Mouse (Mus musculus) liver, postnatal 0 days (tissue): ENCODE measurements around the gene Rest. TPM values are rescaled to one million over a fixed set of nuclear protein-coding genes. Genes with fewer than 3 reads are reported as not detected.

Experiments used
- ATAC-seq: fragments of 200-750 bp; cut with Nextera tagmentation; 2 replicates; pipeline ENCODE4 v1.8.0; 2017; ENCODE audit warnings: mild to moderate bottlenecking, moderate library complexity
- DNase-seq: peaks from one replicate; pipeline ENCODE4 v3.0.0-alpha.2; 2016
- H3K27ac ChIP-seq: fragments of 300-500 bp; sonication (generic); 2 replicates; pipeline ENCODE4 v1.5.1; 2014; ENCODE audit warnings: antibody characterized with exemption, moderate library complexity, mild to moderate bottlenecking, low read depth
- H3K27me3 ChIP-seq: fragments of 300-500 bp; sonication (generic); 2 replicates; pipeline ENCODE4 v1.6.1; 2014; ENCODE audit warnings: low read length, control low read depth, mixed read lengths; ENCODE audit not compliant: insufficient read depth
- H3K36me3 ChIP-seq: fragments of 300-500 bp; sonication (generic); replicated peaks from 2 replicates; pipeline ENCODE4 v1.6.1; 2014; ENCODE audit warnings: mild to moderate bottlenecking, control low read depth, low read length, moderate library complexity, mixed read lengths; ENCODE audit not compliant: insufficient read depth
- H3K4me1 ChIP-seq: fragments of 300-500 bp; sonication (generic); 2 replicates; pipeline ENCODE4 v1.6.1; 2014; ENCODE audit warnings: antibody characterized with exemption, mild to moderate bottlenecking, control low read depth; ENCODE audit not compliant: insufficient read depth
- H3K4me2 ChIP-seq: fragments of 300-500 bp; sonication (generic); 2 replicates; pipeline ENCODE4 v1.6.1; 2014; ENCODE audit warnings: low read depth, mild to moderate bottlenecking, low read length, moderate library complexity, mixed read lengths
- H3K4me3 ChIP-seq: fragments of 300-500 bp; sonication (generic); 2 replicates; pipeline ENCODE4 v1.5.1; 2014; ENCODE audit warnings: low read depth, low read length
- H3K9ac ChIP-seq: fragments of 300-500 bp; sonication (generic); replicated peaks from 2 replicates; pipeline ENCODE4 v1.6.1; 2014; ENCODE audit warnings: mild to moderate bottlenecking, moderate library complexity
- H3K9me3 ChIP-seq: fragments of 300-500 bp; sonication (generic); 2 replicates; pipeline ENCODE4 v1.6.1; 2016; ENCODE audit warnings: mild to moderate bottlenecking, control low read depth, low read length, mixed read lengths
- CTCF ChIP-seq: sonication (generic); IDR thresholded peaks from 2 replicates; pipeline ENCODE4 v1.5.1; 2016; ENCODE audit warnings: antibody characterized with exemption, low read depth
- EP300 ChIP-seq: IDR thresholded peaks from 2 replicates; pipeline ENCODE4 v1.6.1; 2016; ENCODE audit warnings: antibody characterized with exemption, low read depth, mild to moderate bottlenecking
- WGBS: fragments of 180-500 bp; shearing (Covaris S2); extraction: QIAGEN DNeasy Blood & Tissue Kit; methylation state at CpG from one replicate; pipeline ENCODE4 v1.1.7; 2014; ENCODE audit not compliant: insufficient replicate concordance; 5-methylcytosine and 5-hydroxymethylcytosine counted together
- microRNA-seq: library from miRNA; unstranded; fragments of <30 nt; microRNA quantifications from one replicate; pipeline ENCODE4, GENCODE M21; 2016
- polyA plus RNA-seq: library from polyadenylated mRNA; unstranded; fragments of >200 nt; fragmentation: Nextera tagmentation; extraction: Ambion mirVana; gene quantifications from 2 replicates; pipeline ENCODE4 v1.2.1, GENCODE M21; 2015

Rest gene
- polyA plus RNA-seq, 1 experiment from 2014 or later: 6.4 TPM

- Histone ChIP-seq H3K27ac (peak within 1 kb of the TSS; percentile 78), H3K9me3 (no peaks in the 10 kb centered on the region), H3K4me1 (peaks cover 18% of the 10 kb centered on the region), H3K36me3 (peaks cover 28% of the 10 kb centered on the region), H3K27me3 (no peaks in the 10 kb centered on the region), H3K4me2 (peak within 1 kb of the TSS; percentile 100), H3K9ac (peak within 1 kb of the TSS; percentile 85), H3K4me3 (peak within 1 kb of the TSS; percentile 87)
- WGBS: under 1% methylated on average over 85 of the region's 85 CpGs
- ATAC-seq (peak; percentile 95), DNase-seq (peak; percentile 99)
- TF ChIP-seq EP300: peak; percentile 19; the same call in 1 of the 2 replicates
- no peak for TF ChIP-seq CTCF
These were observed 44.9 kb downstream of the Rest start, which contains the start of the genes Noa1 and Polr2b for GRCm38 (mm10) chr5:77309924-77310772. TSS of gene Noa1 (minus strand) at chr5:77310084. TSS of gene Polr2b (plus strand) at chr5:77310147.

GRCm38 (mm10) chr5:77314206-77314605, 48.9 kb downstream of the Rest start:
- Histone ChIP-seq H3K27ac (no peak overlapping the region), H3K36me3 (peaks cover 37% of the 10 kb centered on the region), H3K4me2 (no peak overlapping the region), H3K9ac (no peak overlapping the region), H3K4me3 (no peak overlapping the region), H3K9me3 (no peaks in the 10 kb centered on the region), H3K27me3 (no peaks in the 10 kb centered on the region), H3K4me1 (peaks cover 8% of the 10 kb centered on the region)
- DNase-seq: no peak
- TF ChIP-seq EP300 (no peak), CTCF (0 out of 2 replicates have a peak, but pooled peaks have one; percentile 3)
- 88% methylated on average over 4 of the region's 4 CpGs for WGBS
- ATAC-seq: no peak

- Histone ChIP-seq H3K4me3 (no peak overlapping the region), H3K9me3 (no peaks in the 10 kb centered on the region), H3K9ac (no peak overlapping the region), H3K36me3 (peaks cover 41% of the 10 kb centered on the region), H3K27me3 (no peaks in the 10 kb centered on the region), H3K4me1 (peaks cover 8% of the 10 kb centered on the region), H3K4me2 (no peak overlapping the region), H3K27ac (no peak overlapping the region)
- 83% methylated on average over 6 of the region's 6 CpGs for WGBS
- ATAC-seq: no peak
- TF ChIP-seq EP300 (no peak), CTCF (no peak)
- DNase-seq: no peak
These were observed 49.7 kb downstream of the Rest start for GRCm38 (mm10) chr5:77314986-77315385.

GRCm38 (mm10) chr5:77324936-77325335, 59.6 kb downstream of the Rest start:
- H3K27ac ChIP-seq: no peak overlapping the region
- H3K27me3 ChIP-seq: no peaks in the 10 kb centered on the region
- DNase-seq (no peak), ATAC-seq (no peak)
- H3K9me3 ChIP-seq: no peaks in the 10 kb centered on the region
- WGBS: 76% methylated on average over 1 of the region's 1 CpGs
- TF ChIP-seq EP300 (no peak), CTCF (no peak)
- H3K4me2 ChIP-seq: no peak overlapping the region
- H3K36me3 ChIP-seq: peaks cover 82% of the 10 kb centered on the region
- no peak overlapping the region for H3K9ac ChIP-seq
- H3K4me1 ChIP-seq: no peaks in the 10 kb centered on the region
- no peak overlapping the region for H3K4me3 ChIP-seq

GRCm38 (mm10) chr5:77330154-77330553, 64.9 kb downstream of the Rest start:
- Histone ChIP-seq H3K4me3 (no peak overlapping the region), H3K27me3 (no peaks in the 10 kb centered on the region), H3K4me1 (no peaks in the 10 kb centered on the region), H3K9ac (no peak overlapping the region), H3K27ac (no peak overlapping the region), H3K36me3 (peaks cover 79% of the 10 kb centered on the region), H3K4me2 (no peak overlapping the region), H3K9me3 (no peaks in the 10 kb centered on the region)
- ATAC-seq (no peak), DNase-seq (no peak)
- 70% methylated on average over 5 of the region's 5 CpGs for WGBS
- TF ChIP-seq CTCF (peak; percentile 29), EP300 (no peak)

Small RNAs within 50 kb of the gene (microRNA-seq; reads per million reads assigned to microRNA genes)
- not detected for gene Mir5098

Other genes starting within 250 kb of the Rest start
- gene Thegl, start 249.5 kb upstream of the Rest start, polyA plus RNA-seq: 0.19 and 0.20 TPM in 2 replicates
- gene Hopx, start 150.4 kb upstream of the Rest start, polyA plus RNA-seq: 0.78 and 0.95 TPM in 2 replicates
- gene Spink2, start 54.0 kb upstream of the Rest start, polyA plus RNA-seq: not detected in 2 replicates
- 8.2 and 10.5 TPM in 2 replicates for gene Noa1, start 44.6 kb downstream of the Rest start, polyA plus RNA-seq
- gene Polr2b, start 44.7 kb downstream of the Rest start, polyA plus RNA-seq: 16.4 and 18.6 TPM in 2 replicates
- gene Igfbp7, start 142.6 kb downstream of the Rest start, polyA plus RNA-seq: 89.6 and 97.3 TPM in 2 replicates